Mouse (Mus musculus) liver, embryonic 14.5 days (tissue): ENCODE results near the gene Trim7.
"Not testable (repeated sequence)": the region's sequence is repeated elsewhere in the genome, so short reads cannot be mapped to it uniquely, and the experiment has no call there.

Experiments
- CTCF ChIP-seq: IDR thresholded peaks from 2 replicates; pipeline ENCODE4 v1.5.1; 2016; ENCODE audit warnings: antibody characterized with exemption, low read depth, control low read depth
- EP300 ChIP-seq: IDR thresholded peaks from 2 replicates; pipeline ENCODE4 v1.6.1; 2016; ENCODE audit warnings: antibody characterized with exemption, low read depth

DNA sequence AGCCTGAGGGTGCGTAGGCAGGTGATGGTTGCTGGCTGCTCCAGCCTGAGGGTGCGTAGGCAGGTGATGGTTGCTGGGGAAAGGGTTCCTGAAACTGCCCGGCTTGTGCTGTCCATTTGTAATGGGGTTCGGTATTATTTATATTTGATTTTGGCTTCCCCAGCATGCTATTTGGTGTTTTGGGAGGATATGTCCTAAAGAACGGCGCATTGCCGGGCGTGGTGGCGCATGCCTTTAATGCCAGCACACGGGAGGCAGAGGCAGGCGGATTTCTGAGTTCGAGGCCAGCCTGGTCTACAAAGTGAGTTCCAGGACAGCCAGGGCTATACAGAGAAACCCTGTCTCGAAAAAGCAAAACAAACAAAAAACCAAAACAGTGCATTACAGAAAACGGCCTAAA is 4.6 kb upstream of the Trim7 start:
- not testable (repeated sequence) for TF ChIP-seq CTCF, EP300
